Mouse (Mus musculus) frontal cortex, postnatal 25 days (tissue): ENCODE data around the gene Hoxb7.

Experiments
- DNase-seq, 2 experiments: peaks; one replicate each; pipeline ENCODE4 v3.0.0; 2022; ENCODE audit warnings: low spot score in 2 of 2

Hoxb7 gene

GRCm38 (mm10) chr11:96268031-96268745 lies 18.2 kb upstream of the Hoxb7 start:
- DNase-seq: no peak

GRCm38 (mm10) chr11:96269869-96270268 lies 16.6 kb upstream of the Hoxb7 start:
- no peak for DNase-seq

- no peak for DNase-seq
Observed at GRCm38 (mm10) chr11:96270996-96271540, 15.4 kb upstream of the Hoxb7 start, which contains the start of gene Hoxb9. Gene Hoxb9 (plus strand): TSS chr11:96271457.

GRCm38 (mm10) chr11:96271541-96272011 lies 14.8 kb upstream of the Hoxb7 start:
- DNase-seq: no peak

- DNase-seq: no peak
Observed at GRCm38 (mm10) chr11:96272024-96272921, 14.2 kb upstream of the Hoxb7 start.

GRCm38 (mm10) chr11:96274428-96274827 lies 12.0 kb upstream of the Hoxb7 start:
- DNase-seq: no peak

GRCm38 (mm10) chr11:96275896-96276295 lies 10.5 kb upstream of the Hoxb7 start:
- DNase-seq: no peak

- no peak for DNase-seq
Observed at GRCm38 (mm10) chr11:96277151-96278044, 9.0 kb upstream of the Hoxb7 start.

- DNase-seq: no peak
Observed at GRCm38 (mm10) chr11:96278324-96278723, 8.1 kb upstream of the Hoxb7 start.

GRCm38 (mm10) chr11:96278773-96279172 lies 7.7 kb upstream of the Hoxb7 start:
- peak; percentile 71 to 79 for DNase-seq

GRCm38 (mm10) chr11:96279421-96280233 lies 6.8 kb upstream of the Hoxb7 start:
- no peak for DNase-seq

- no peak for DNase-seq
Observed at GRCm38 (mm10) chr11:96280399-96281378, 5.7 kb upstream of the Hoxb7 start.

- DNase-seq: no peak
Observed at GRCm38 (mm10) chr11:96281396-96281795, 5.0 kb upstream of the Hoxb7 start.

GRCm38 (mm10) chr11:96281855-96282570 lies 4.4 kb upstream of the Hoxb7 start, which contains the start of gene Hoxb8:
Gene Hoxb8 (plus strand): TSS chr11:96281905.
- DNase-seq: no peak

GRCm38 (mm10) chr11:96282795-96283430 lies 3.5 kb upstream of the Hoxb7 start:
- no peak for DNase-seq

- DNase-seq: no peak
Observed at GRCm38 (mm10) chr11:96284041-96284749, 2.2 kb upstream of the Hoxb7 start.
